Mouse (Mus musculus): ENCODE data around the gene Gstm2. TPM values are rescaled to one million over a fixed set of nuclear protein-coding genes. Genes with fewer than 3 reads are reported as not detected.

The Gstm2 gene
- polyA plus RNA-seq, 1 experiment from 2014 or later: 76.2 TPM

DNA sequence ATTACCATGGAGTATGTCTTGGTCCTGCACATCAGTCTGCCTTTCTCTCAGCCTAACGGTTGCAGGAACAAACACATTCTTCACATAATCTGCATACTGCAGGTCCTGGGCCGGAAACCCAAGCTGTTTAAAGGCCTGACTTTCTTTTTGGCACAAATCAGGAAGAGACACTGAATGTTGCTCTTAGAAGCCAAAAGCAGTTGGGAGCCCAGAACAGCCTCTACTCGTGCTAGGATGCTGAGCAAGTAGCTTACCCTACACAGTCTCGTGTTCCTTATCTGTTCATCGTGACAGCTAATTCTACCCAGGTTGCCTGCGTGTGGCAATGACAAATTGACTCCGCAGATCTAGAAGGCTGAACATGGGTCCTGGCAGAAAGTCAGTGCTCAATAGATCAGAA, 45.7 kb downstream of the Gstm2 start:
- WGBS: 79% methylated on average over 7 of the region's 7 CpGs
- peaks cover 7% of the 10 kb centered on the region for H3K4me1 ChIP-seq (ENCODE audit: control insufficient read depth, insufficient read depth, low read length)

DNA sequence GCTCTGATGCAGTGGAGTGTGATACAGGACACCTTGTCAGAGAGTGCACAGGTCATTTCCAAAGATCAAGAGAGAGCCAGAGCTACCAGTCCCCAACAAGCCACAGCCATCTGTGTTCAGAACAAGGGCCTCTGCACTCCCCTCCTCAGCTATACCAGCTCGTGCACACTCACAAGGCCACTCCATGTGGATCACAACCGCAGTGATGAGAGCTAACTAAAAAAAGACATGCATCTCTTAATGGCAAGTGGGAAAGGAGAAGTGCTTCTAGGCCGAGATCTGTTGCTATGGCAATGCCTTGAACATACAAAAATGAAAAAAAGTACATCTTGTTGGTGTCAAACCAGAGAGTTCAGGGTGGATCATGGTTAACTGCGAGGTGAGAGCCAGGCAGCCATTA, 46.4 kb downstream of the Gstm2 start:
- Histone ChIP-seq H3K4me2 (replicated peaks; ENCODE audit: low read depth, low read length) (no peak overlapping the region), H3K4me1 (ENCODE audit: control insufficient read depth, insufficient read depth, low read length) (peaks cover 7% of the 10 kb centered on the region), H3K9me3 (ENCODE audit: control insufficient read depth, low read length) (no peaks in the 10 kb centered on the region), H3K4me3 (ENCODE audit: low read length) (no peak overlapping the region), H3K36me3 (ENCODE audit: control insufficient read depth, insufficient read depth, low read length) (no peaks in the 10 kb centered on the region), H3K9ac (ENCODE audit: low read depth, low read length) (no peak overlapping the region), H3K27ac (ENCODE audit: low read depth, low read length) (no peak overlapping the region), H3K27me3 (ENCODE audit: control insufficient read depth, insufficient read depth, low read length) (no peaks in the 10 kb centered on the region)
- WGBS: 82% methylated on average over 4 of the region's 4 CpGs
- ATAC-seq (ENCODE audit: low FRiP score, low TSS enrichment): no peak

More for the DNA sequence above, 45.7 kb downstream of the Gstm2 start:
- H3K9ac ChIP-seq (ENCODE audit: low read depth, low read length): no peak overlapping the region
- no peak overlapping the region for H3K4me2 ChIP-seq (replicated peaks; ENCODE audit: low read depth, low read length)
- H3K9me3 ChIP-seq (ENCODE audit: control insufficient read depth, low read length): no peaks in the 10 kb centered on the region
- ATAC-seq (ENCODE audit: low FRiP score, low TSS enrichment): no peak
- no peak overlapping the region for H3K27ac ChIP-seq (ENCODE audit: low read depth, low read length)
- H3K27me3 ChIP-seq (ENCODE audit: control insufficient read depth, insufficient read depth, low read length): no peaks in the 10 kb centered on the region
- no peak overlapping the region for H3K4me3 ChIP-seq (ENCODE audit: low read length)
- H3K36me3 ChIP-seq (ENCODE audit: control insufficient read depth, insufficient read depth, low read length): no peaks in the 10 kb centered on the region

DNA sequence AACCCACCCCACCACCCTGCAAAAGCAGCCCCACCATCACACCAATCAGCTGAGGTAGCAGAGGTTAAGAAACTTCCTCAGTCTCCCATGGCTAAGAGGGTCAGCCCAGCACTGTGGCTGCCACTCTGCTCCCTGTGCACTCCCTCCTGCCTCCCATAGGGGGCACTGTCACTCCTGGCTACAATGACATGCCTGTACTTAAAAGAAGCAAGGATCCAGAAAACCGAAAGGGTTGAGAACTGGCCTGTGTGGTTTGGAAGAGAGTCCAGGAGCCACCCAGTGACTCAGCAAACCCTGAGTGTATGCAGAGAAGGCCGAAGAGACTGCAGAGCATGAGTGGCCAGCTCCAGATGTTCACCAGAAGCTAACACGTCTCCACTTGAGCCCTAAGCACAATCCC, 46.9 kb downstream of the Gstm2 start:
- ATAC-seq (ENCODE audit: low FRiP score, low TSS enrichment): peak; percentile 20; the same call in 1 of the 2 replicates
- whole genome bisulfite sequencing: 41% methylated on average over 3 of the region's 3 CpGs
- H3K27me3 ChIP-seq (ENCODE audit: control insufficient read depth, insufficient read depth, low read length): no peaks in the 10 kb centered on the region

DNA sequence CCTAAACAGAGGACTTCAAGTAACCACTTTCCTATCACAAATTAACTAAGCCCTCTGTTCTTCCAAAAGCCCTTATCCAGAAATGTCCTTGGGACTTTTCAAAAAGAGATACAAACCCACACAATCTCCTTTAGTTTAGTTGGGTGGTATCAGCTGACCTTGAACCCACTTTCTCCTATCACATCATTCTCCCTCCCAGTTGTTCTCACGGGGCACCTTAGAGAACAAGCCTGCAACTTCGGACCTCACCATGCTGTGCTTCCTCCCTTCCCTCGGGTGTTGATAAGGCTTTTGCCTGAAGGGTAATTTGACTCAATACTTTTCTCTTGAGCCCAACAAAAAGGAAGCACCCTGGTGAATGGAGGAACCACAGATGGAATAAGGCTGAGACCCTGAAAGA, 50.4 kb downstream of the Gstm2 start:
- H3K4me3 ChIP-seq (ENCODE audit: low read length): no peak overlapping the region
- no peaks in the 10 kb centered on the region for H3K9me3 ChIP-seq (ENCODE audit: control insufficient read depth, low read length)
- no peaks in the 10 kb centered on the region for H3K4me1 ChIP-seq (ENCODE audit: control insufficient read depth, insufficient read depth, low read length)
- no peaks in the 10 kb centered on the region for H3K36me3 ChIP-seq (ENCODE audit: control insufficient read depth, insufficient read depth, low read length)
- H3K27ac ChIP-seq (ENCODE audit: low read depth, low read length): no peak overlapping the region
- ATAC-seq (ENCODE audit: low FRiP score, low TSS enrichment): no peak
- H3K9ac ChIP-seq (ENCODE audit: low read depth, low read length): no peak overlapping the region
- H3K27me3 ChIP-seq (ENCODE audit: control insufficient read depth, insufficient read depth, low read length): no peaks in the 10 kb centered on the region
- WGBS: 63% methylated on average over 3 of the region's 3 CpGs
- H3K4me2 ChIP-seq (replicated peaks; ENCODE audit: low read depth, low read length): no peak overlapping the region

More for the DNA sequence above, 46.9 kb downstream of the Gstm2 start:
- Histone ChIP-seq H3K4me3 (ENCODE audit: low read length) (no peak overlapping the region), H3K36me3 (ENCODE audit: control insufficient read depth, insufficient read depth, low read length) (no peaks in the 10 kb centered on the region), H3K4me2 (replicated peaks; ENCODE audit: low read depth, low read length) (no peak overlapping the region), H3K9me3 (ENCODE audit: control insufficient read depth, low read length) (no peaks in the 10 kb centered on the region), H3K4me1 (ENCODE audit: control insufficient read depth, insufficient read depth, low read length) (peaks cover 7% of the 10 kb centered on the region), H3K27ac (ENCODE audit: low read depth, low read length) (no peak overlapping the region), H3K9ac (ENCODE audit: low read depth, low read length) (no peak overlapping the region)

DNA sequence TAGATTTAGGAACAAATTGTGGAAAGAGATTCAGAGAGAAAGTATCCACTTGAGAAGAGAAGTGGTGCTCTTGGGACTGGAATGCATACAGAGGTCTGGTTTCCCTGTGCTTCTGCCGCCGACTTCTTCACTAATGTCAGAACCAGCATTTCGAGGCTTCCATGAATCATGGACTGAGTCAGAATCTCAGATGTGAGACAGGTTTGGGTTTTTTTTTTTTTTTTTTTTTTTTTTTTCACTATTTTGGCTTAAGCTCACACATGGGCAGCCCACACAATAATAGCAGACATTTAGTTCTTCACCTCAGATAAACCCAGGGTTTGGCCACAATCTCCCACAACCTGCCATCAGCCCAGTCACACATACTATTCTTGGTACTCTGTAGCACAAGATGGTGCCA, 51.0 kb downstream of the Gstm2 start:
- WGBS: 84% methylated on average over 3 of the region's 3 CpGs
- Histone ChIP-seq H3K4me3 (ENCODE audit: low read length) (no peak overlapping the region), H3K9ac (ENCODE audit: low read depth, low read length) (no peak overlapping the region), H3K27ac (ENCODE audit: low read depth, low read length) (no peak overlapping the region), H3K27me3 (ENCODE audit: control insufficient read depth, insufficient read depth, low read length) (no peaks in the 10 kb centered on the region), H3K4me1 (ENCODE audit: control insufficient read depth, insufficient read depth, low read length) (no peaks in the 10 kb centered on the region), H3K9me3 (ENCODE audit: control insufficient read depth, low read length) (no peaks in the 10 kb centered on the region), H3K4me2 (replicated peaks; ENCODE audit: low read depth, low read length) (no peak overlapping the region), H3K36me3 (ENCODE audit: control insufficient read depth, insufficient read depth, low read length) (no peaks in the 10 kb centered on the region)
- no peak for ATAC-seq (ENCODE audit: low FRiP score, low TSS enrichment)

DNA sequence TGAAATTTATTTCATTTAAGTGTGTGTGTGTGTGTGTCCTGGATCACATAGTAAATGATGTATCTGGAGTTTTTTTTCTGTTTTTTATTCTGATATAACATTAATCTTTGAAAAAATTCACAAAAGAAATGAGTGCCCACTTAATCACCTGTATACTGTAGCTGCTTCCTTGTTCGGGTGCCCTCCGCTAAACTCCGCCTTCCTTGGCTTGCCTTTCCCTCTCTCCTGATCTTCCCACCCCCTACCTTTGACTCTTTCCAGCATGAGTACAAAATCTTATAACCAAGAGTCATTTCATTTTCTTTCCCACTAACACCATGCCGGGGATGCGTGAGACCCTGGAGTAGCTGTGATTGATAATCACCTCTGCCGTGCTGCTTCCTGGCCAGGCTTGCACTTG, 54.1 kb downstream of the Gstm2 start:
- no peaks in the 10 kb centered on the region for H3K9me3 ChIP-seq (ENCODE audit: control insufficient read depth, low read length)
- no peak overlapping the region for H3K9ac ChIP-seq (ENCODE audit: low read depth, low read length)
- no peaks in the 10 kb centered on the region for H3K27me3 ChIP-seq (ENCODE audit: control insufficient read depth, insufficient read depth, low read length)
- H3K4me1 ChIP-seq (ENCODE audit: control insufficient read depth, insufficient read depth, low read length): peaks cover 7% of the 10 kb centered on the region; the same call in 1 of the 2 replicates
- no peak overlapping the region for H3K27ac ChIP-seq (ENCODE audit: low read depth, low read length)
- H3K36me3 ChIP-seq (ENCODE audit: control insufficient read depth, insufficient read depth, low read length): no peaks in the 10 kb centered on the region
- no peak overlapping the region for H3K4me2 ChIP-seq (replicated peaks; ENCODE audit: low read depth, low read length)
- H3K4me3 ChIP-seq (ENCODE audit: low read length): no peak overlapping the region
- no peak for ATAC-seq (ENCODE audit: low FRiP score, low TSS enrichment)
- 80% methylated on average over 6 of the region's 6 CpGs for WGBS

Other genes with a start within 250 kb of the Gstm2 start
- 3.9 and 8.5 TPM in 2 replicates for gene Csf1, start 226.0 kb downstream of the Gstm2 start, polyA plus RNA-seq (2014; fragmentation: Nextera tagmentation; extraction: Ambion mirVana)
- gene Eps8l3, start 109.2 kb downstream of the Gstm2 start, polyA plus RNA-seq (2014; fragmentation: Nextera tagmentation; extraction: Ambion mirVana): not detected in 2 replicates
- 174 and 223 TPM in 2 replicates for gene Gstm5, start 90.6 kb downstream of the Gstm2 start, polyA plus RNA-seq (2014; fragmentation: Nextera tagmentation; extraction: Ambion mirVana)
- 18.6 and 22.6 TPM in 2 replicates for gene Gstm7, start 54.6 kb downstream of the Gstm2 start, polyA plus RNA-seq (2014; fragmentation: Nextera tagmentation; extraction: Ambion mirVana)
- gene Gstm6, start 42.7 kb downstream of the Gstm2 start, polyA plus RNA-seq (2014; fragmentation: Nextera tagmentation; extraction: Ambion mirVana): 4.4 and 5.7 TPM in 2 replicates
- 0.16 TPM in 1 of 2 replicates, not detected in the other for gene Gstm3, start 17.2 kb downstream of the Gstm2 start, polyA plus RNA-seq (2014; fragmentation: Nextera tagmentation; extraction: Ambion mirVana)
- 63.0 and 73.6 TPM in 2 replicates for gene Gstm1, start 31.5 kb upstream of the Gstm2 start, polyA plus RNA-seq (2014; fragmentation: Nextera tagmentation; extraction: Ambion mirVana)
- 17.2 and 18.4 TPM in 2 replicates for gene Gstm4, start 58.4 kb upstream of the Gstm2 start, polyA plus RNA-seq (2014; fragmentation: Nextera tagmentation; extraction: Ambion mirVana)
- gene Ampd2, start 100.2 kb upstream of the Gstm2 start, polyA plus RNA-seq (2014; fragmentation: Nextera tagmentation; extraction: Ambion mirVana): 36.8 and 43.4 TPM in 2 replicates
- 1.5 and 2.1 TPM in 2 replicates for gene Gnat2, start 106.3 kb upstream of the Gstm2 start, polyA plus RNA-seq (2014; fragmentation: Nextera tagmentation; extraction: Ambion mirVana)
- 115 and 181 TPM in 2 replicates for gene Gnai3, start 159.7 kb upstream of the Gstm2 start, polyA plus RNA-seq (2014; fragmentation: Nextera tagmentation; extraction: Ambion mirVana)
- gene Gpr61, start 168.4 kb upstream of the Gstm2 start, polyA plus RNA-seq (2014; fragmentation: Nextera tagmentation; extraction: Ambion mirVana): 0.09 and 0.18 TPM in 2 replicates
- gene Amigo1, start 199.9 kb upstream of the Gstm2 start, polyA plus RNA-seq (2014; fragmentation: Nextera tagmentation; extraction: Ambion mirVana): 3.0 and 3.7 TPM in 2 replicates
- gene Cyb561d1, start 214.8 kb upstream of the Gstm2 start, polyA plus RNA-seq (2014; fragmentation: Nextera tagmentation; extraction: Ambion mirVana): 1.4 and 2.2 TPM in 2 replicates
- gene Atxn7l2, start 224.5 kb upstream of the Gstm2 start, polyA plus RNA-seq (2014; fragmentation: Nextera tagmentation; extraction: Ambion mirVana): 16.9 and 21.9 TPM in 2 replicates
- 2.9 and 4.7 TPM in 2 replicates for gene Sypl2, start 240.2 kb upstream of the Gstm2 start, polyA plus RNA-seq (2014; fragmentation: Nextera tagmentation; extraction: Ambion mirVana)

Data from kidney, embryonic 14.5 days (tissue).